Mouse (Mus musculus) liver, adult 2 months (tissue): Measurements from ENCODE around the gene Ssu72. TPM values are rescaled to one million over a fixed set of nuclear protein-coding genes. Genes with fewer than 3 reads are reported as not detected.

ENCODE experiments used
- DNase-seq: peaks from one replicate; pipeline ENCODE4 v3.0.0-alpha.2; 2011; ENCODE audit warnings: low read depth, low spot score; ENCODE audit errors: extremely low read depth
- H3K27ac ChIP-seq: fragments of 200-500 bp; replicated peaks from 2 replicates; pipeline ENCODE4 v1.5.1; 2012; ENCODE audit warnings: low read depth, mild to moderate bottlenecking, control low read depth, inconsistent platforms, low read length; ENCODE audit not compliant: insufficient read depth
- H3K27me3 ChIP-seq: fragments of 200-500 bp; 2 replicates; pipeline ENCODE4 v1.6.1; 2012; ENCODE audit warnings: mild to moderate bottlenecking, moderate library complexity, low read length, inconsistent platforms; ENCODE audit not compliant: control insufficient read depth, insufficient read depth
- H3K36me3 ChIP-seq: fragments of 200-500 bp; 2 replicates; pipeline ENCODE4 v1.6.1; 2012; ENCODE audit warnings: low read length, inconsistent platforms; ENCODE audit not compliant: control insufficient read depth, insufficient read depth
- H3K4me1 ChIP-seq: fragments of 200-500 bp; 2 replicates; pipeline ENCODE4 v1.6.1; 2011; ENCODE audit warnings: low read length; ENCODE audit not compliant: control insufficient read depth, insufficient read depth
- H3K4me3 ChIP-seq: fragments of 200-500 bp; 2 replicates; pipeline ENCODE4 v1.5.1; 2011; ENCODE audit warnings: low read depth, mild to moderate bottlenecking, control low read depth, low read length, moderate library complexity; ENCODE audit not compliant: insufficient read depth
- H3K79me2 ChIP-seq: fragments of 200-500 bp; 2 replicates; pipeline ENCODE4 v1.6.1; 2012; ENCODE audit warnings: inconsistent platforms, mild to moderate bottlenecking, low read length, moderate library complexity; ENCODE audit not compliant: control insufficient read depth, insufficient read depth
- H3K9ac ChIP-seq: fragments of 200-500 bp; 2 replicates; pipeline ENCODE4 v1.6.1; 2012; ENCODE audit warnings: low read depth, mild to moderate bottlenecking, control low read depth, inconsistent platforms, low read length
- CTCF ChIP-seq: fragments of 200-500 bp; IDR thresholded peaks from 2 replicates; pipeline ENCODE4 v1.5.1; 2011; ENCODE audit warnings: low read depth, low read length, control low read depth
- POLR2A ChIP-seq: fragments of 200-500 bp; IDR thresholded peaks from 2 replicates; pipeline ENCODE4 v1.6.1; 2011; ENCODE audit warnings: low read length, control low read depth; ENCODE audit not compliant: insufficient read depth; ENCODE audit errors: extremely low read depth
- WGBS: fragments of 180-500 bp; shearing (Covaris S2); methylation state at CpG from one replicate; pipeline ENCODE4 v1.1.7; 2018; 5-methylcytosine and 5-hydroxymethylcytosine counted together
- polyA plus RNA-seq: library from polyadenylated mRNA; depleted of rRNA; stranded (reverse); fragments of >200 nt; gene quantifications from 2 replicates; pipeline ENCODE4 v1.2.3, GENCODE M21; 2012
- total RNA-seq: library from RNA; depleted of rRNA; stranded (reverse); fragments of >200 nt; gene quantifications from 2 replicates; pipeline ENCODE4 v1.2.3, GENCODE M21; 2014

The Ssu72 gene
- total and polyA plus RNA-seq, 2 experiments = 79.3 to 108 TPM

GRCm38 (mm10) chr4:155773335-155774078 lies 68.9 kb downstream of the Ssu72 start:
- Histone ChIP-seq H3K36me3 (no peaks in the 10 kb centered on the region), H3K4me1 (peaks cover 15% of the 10 kb centered on the region), H3K79me2 (no peaks in the 10 kb centered on the region), H3K27ac (no peak overlapping the region), H3K9ac (no peak overlapping the region), H3K27me3 (no peaks in the 10 kb centered on the region), H3K4me3 (no peak overlapping the region)
- 63% methylated on average over 5 of the region's 5 CpGs for WGBS
- no peak for DNase-seq
- no peak for TF ChIP-seq POLR2A

DNA sequence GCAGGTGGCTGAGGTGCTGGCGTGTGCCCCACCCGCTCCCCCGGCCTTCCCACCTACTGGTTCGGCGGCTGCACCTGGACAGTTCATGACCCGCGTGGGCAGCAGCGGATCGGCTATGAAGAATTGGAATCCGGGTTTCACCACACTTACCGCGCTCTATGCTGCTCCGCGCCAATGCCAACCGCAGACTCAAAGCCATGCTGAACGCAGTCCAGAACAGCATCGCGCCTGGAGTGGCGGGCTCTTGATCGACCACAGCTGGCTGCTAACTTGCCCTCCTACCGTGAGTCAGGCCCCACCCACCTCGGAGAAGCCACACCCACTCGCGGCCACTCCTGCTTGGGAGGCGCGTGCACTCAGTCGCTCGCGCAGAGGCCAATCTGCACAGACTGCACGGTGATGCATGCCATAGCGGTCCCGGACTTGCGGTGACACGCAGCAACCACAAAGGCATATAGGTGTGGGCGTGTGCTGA lies 69.7 kb downstream of the Ssu72 start, which contains the start of gene Vwa1:
Gene Vwa1, minus strand, starts transcription at position 419 of the 475 bp plus-strand sequence.
- peak within 1 kb of the TSS; percentile 42 for H3K4me3 ChIP-seq
- under 1% methylated on average over 35 of the region's 35 CpGs for WGBS
- H3K9ac ChIP-seq = peak within 1 kb of the TSS; percentile 10
- peak; percentile 68 for DNase-seq
- no peak within 1 kb of the TSS for H3K27ac ChIP-seq
- H3K36me3 ChIP-seq = no peaks in the 10 kb centered on the region
- H3K4me1 ChIP-seq = peaks cover 15% of the 10 kb centered on the region
- no peaks in the 10 kb centered on the region for H3K27me3 ChIP-seq
- TF ChIP-seq CTCF = no peak
- TF ChIP-seq POLR2A = 0 out of 2 replicates have a peak, but pooled peaks have one; percentile 57
- no peaks in the 10 kb centered on the region for H3K79me2 ChIP-seq

DNA sequence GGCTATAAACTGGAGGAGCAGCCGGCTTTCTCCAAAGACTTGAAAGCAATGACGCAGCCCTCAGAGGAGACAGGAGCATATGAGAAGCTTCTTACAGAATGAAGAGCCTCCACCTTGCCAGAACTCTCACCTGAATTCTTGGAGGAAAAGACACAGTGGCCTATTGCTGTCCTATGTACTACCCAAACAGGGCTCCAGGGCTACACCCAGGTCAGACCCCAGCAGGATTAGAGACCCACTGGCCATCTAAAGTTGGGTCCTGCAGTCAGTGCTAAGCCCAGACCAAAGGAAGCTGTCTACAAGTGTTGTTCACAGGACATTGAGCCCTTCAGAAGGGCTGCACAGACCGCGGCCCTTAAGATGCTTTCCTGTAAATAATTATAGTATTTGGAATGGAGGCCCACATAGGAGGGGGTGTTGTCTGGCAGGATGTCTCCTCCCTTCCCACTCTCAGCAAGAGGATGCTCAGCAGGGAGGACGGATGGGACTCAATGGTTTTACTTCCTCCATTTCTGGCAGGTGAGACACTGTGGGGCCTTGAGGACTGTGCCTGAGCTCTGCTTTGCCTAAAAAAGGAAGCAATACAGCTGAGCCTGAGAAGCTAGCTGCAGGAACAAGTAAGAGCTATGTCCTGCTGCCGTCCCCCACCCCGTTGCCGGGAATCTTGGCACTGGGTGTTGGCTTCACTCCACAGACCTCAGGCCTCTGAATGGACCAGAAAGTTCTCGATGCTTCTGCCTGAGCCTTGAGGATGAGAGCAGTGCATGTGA lies 70.6 kb downstream of the Ssu72 start:
- no peaks in the 10 kb centered on the region for H3K79me2 ChIP-seq
- TF ChIP-seq CTCF = no peak
- TF ChIP-seq POLR2A = no peak
- no peak overlapping the region for H3K27ac ChIP-seq
- 70% methylated on average over 9 of the region's 9 CpGs for WGBS
- no peak for DNase-seq
- no peak overlapping the region for H3K4me3 ChIP-seq
- H3K9ac ChIP-seq = no peak overlapping the region
- peaks cover 12% of the 10 kb centered on the region for H3K4me1 ChIP-seq
- H3K27me3 ChIP-seq = no peaks in the 10 kb centered on the region
- no peaks in the 10 kb centered on the region for H3K36me3 ChIP-seq

DNA sequence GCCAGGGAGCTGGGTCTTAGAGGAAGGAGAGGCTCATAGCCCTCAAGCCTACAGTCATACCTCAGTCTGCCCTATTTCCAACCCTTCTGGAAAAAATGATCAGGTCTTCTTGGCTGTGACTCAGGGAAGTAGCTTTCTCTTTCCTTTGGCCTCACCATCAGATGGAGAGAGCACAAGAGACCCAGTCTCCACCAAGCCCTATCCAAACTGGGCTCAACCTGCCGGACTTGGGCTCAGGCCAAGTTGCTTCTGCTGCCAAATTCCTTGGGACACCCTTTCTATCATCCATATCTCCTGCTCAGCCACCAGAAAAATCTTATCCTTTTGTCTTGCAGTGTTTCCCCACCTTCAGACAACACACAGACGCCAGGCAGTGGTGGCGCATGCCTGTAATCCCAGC lies 71.3 kb downstream of the Ssu72 start:
- no peak for TF ChIP-seq POLR2A
- no peak overlapping the region for H3K4me3 ChIP-seq
- no peak overlapping the region for H3K27ac ChIP-seq
- no peaks in the 10 kb centered on the region for H3K79me2 ChIP-seq
- H3K36me3 ChIP-seq = no peaks in the 10 kb centered on the region
- WGBS = 63% methylated on average over 3 of the region's 3 CpGs
- peak; percentile 34 for DNase-seq
- no peaks in the 10 kb centered on the region for H3K27me3 ChIP-seq
- peaks cover 10% of the 10 kb centered on the region for H3K4me1 ChIP-seq
- no peak overlapping the region for H3K9ac ChIP-seq

DNA sequence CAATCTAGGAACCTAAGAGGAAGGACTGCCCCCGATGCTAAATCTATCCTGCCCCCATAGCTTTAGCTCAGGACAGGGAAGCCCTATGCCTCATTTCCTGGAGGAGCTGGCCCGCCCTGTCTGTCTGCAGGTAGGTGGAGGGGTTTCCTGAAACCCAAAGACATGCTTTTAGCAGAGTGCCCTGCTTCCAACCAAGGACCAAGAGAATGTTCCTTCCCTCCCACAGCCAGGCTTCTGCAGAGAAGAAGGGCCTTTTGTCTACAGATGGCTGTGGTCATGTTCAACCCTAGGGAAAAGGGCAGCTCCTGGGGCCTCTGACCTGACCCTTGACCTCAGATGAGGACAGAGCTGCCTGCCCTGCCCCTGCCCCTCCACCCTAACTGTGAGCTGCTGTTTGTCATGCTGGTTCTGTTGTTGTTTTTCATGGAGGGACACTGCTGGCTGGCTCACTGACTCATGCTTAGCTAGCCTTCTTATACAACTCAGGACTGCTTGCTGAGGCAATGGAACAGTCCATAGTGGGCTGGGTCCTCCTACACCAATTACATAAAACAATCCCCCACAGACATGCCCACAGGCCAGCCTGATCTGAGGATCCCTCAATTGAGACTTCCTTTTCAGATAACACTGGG lies 72.2 kb downstream of the Ssu72 start:
- 60% methylated on average over 2 of the region's 2 CpGs for WGBS

More for the DNA sequence above, 72.2 kb downstream of the Ssu72 start:
- TF ChIP-seq CTCF = no peak
- TF ChIP-seq POLR2A = no peak
- Histone ChIP-seq H3K4me1 (peaks cover 10% of the 10 kb centered on the region), H3K27me3 (no peaks in the 10 kb centered on the region), H3K27ac (peak overlapping the region; percentile 44; the same call in 1 of the 2 replicates), H3K79me2 (no peaks in the 10 kb centered on the region), H3K9ac (no peak overlapping the region), H3K36me3 (no peaks in the 10 kb centered on the region), H3K4me3 (no peak overlapping the region)
- DNase-seq = peak; percentile 75
